Mouse (Mus musculus) heart, adult 8-10 months (tissue): Measurements from ENCODE around the gene Trem1. TPM values are rescaled to one million over a fixed set of nuclear protein-coding genes. Genes with fewer than 3 reads are reported as not detected.
A peak's percentile ranks its signal among the peaks of the same experiment; 100 is the strongest.

ENCODE experiments used
- DNase-seq: peaks from one replicate; pipeline ENCODE4 v3.0.0; 2022; ENCODE audit warnings: low spot score
- total RNA-seq, 4 experiments: library from RNA; stranded (reverse); gene quantifications; 2 replicates each; pipeline ENCODE4 v1.2.4; 2022

Trem1 gene
- total RNA-seq, 4 experiments from 2014 or later, result 0.12 to 0.49 TPM; not detected in 2

DNA sequence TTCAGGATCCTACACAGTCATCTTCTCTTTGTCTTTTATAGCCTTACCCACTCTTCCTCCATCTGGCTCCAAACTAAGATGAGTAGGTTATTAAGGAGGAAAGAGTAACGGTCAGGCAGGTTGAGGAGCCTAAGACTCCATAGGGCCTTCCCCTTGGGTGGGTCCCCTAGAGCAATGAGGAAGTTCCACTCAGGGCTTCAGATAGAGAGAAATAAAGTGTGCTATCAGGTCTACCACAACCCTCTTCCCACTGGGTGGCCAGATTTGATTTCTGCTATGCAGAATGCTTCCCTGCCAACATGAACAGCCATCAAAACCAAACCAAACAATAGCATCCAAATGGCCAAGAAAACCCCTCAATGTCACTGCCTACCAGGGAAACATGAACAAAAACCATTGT is 35.0 kb downstream of the Trem1 start:
- no peak for DNase-seq

DNA sequence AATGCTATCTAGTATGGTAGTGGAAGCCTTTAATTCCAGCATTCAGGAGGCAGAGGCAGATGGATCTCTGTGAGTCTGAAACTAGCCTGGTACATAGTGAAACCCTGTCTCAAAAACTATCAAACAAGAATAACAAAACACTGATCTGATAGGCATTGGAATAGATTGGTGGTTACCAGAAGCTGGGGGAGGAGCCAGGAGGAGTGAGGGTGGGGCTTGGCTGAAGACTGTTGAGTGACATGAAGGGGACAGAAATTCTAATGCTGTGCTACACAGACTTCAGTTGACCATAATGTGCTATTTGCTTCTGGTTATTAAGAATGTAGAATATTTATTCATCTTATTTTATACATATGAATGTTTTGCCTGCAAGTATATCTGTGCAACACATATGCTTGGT is 35.7 kb downstream of the Trem1 start:
- DNase-seq, result no peak

DNA sequence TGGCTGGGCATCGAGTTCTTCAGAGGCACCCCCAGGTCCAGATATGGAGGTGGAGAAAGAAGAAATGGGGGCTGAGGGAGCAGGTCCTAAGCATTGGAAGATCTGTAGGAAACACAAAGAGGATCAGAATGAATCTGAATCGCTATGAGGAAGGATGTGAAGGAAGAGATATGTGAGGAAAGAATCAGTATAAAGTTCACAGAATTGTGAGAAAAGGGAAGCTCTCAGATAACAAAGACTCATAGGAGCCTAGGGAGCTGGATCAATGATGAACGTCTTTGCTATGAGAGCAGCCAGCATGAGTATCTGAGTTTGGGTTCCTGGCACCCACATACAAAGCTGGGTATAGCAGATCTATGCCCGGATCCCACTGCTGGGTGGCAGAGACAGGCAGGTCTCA is 37.3 kb downstream of the Trem1 start:
- DNase-seq, result no peak

DNA sequence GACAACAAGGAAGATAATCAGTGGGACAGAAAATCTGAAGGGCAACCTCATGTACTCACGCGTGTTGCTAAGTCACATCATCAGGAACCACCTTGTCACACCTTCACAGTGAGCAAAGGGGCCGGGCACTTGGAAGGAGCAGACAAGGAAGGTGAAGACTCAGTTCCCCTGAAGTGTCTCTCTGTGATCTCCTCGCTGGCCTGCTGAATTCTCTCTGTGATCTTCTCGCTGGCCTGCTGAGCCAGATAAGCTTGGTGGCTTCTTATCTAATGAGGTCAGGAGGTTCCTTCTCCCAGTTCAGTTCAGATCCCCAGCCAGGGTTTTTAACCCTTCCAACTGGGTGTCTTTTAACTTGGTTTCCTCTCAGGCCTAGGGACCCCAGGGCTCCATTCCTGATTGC is 39.6 kb downstream of the Trem1 start:
- DNase-seq, result no peak

DNA sequence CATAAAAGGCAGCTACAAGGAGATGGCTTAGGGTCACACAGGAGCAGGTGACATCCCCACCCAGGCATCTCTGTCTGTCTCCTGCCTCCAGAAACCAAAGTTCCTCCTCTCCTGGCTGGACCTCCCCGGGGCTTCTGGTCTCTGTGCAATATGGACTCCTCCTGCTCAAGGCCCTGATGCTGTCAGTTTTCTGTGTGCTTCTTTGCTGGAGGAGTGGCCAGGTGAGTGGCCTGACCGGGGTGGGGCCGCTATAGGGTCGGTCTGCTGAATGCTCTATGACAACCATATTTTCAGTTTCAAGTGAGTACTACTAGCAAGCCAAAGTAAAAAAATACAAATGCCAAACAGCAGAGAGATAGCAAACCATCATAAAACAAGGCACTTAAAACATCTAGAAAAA is 40.0 kb downstream of the Trem1 start:
- DNase-seq, result no peak

DNA sequence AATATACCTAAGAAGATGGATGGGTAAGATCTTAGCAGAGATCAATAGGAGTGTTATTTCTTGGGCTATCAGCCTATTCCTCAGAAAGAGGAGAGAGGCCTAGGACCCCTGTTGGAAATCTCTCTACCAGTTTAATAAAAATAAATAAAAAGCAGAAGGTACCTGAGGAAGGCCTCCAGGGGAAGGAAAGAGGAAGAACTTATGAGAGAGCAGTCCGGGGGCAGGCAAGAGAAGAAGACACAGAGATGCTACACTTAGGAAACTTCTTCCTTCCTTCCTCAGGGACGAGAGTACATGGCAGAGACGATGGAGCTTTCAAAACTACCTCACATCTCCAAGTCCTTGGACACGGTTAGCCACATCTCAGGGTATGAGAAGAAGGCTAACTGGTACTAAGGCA is 41.5 kb downstream of the Trem1 start:
- no peak for DNase-seq

DNA sequence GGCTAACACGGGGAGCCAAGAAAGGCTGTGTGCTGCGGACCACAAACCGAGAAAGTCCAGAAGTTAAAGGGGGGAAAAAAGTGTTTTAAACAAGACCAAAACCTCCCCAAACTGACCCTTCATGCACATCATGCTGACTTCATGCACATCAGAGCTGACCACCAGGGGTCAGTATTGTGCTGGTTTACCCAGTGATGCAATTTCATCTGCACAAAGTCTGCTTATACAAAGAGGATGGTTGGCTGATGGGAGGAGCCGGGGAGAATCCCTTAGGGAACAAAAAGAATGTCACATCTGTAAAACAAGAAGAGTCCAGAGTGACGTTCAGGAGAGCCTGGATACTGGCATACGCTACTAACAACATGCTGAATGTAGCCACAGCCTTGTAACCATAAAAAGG is 42.3 kb downstream of the Trem1 start:
- DNase-seq, result peak; percentile 64

DNA sequence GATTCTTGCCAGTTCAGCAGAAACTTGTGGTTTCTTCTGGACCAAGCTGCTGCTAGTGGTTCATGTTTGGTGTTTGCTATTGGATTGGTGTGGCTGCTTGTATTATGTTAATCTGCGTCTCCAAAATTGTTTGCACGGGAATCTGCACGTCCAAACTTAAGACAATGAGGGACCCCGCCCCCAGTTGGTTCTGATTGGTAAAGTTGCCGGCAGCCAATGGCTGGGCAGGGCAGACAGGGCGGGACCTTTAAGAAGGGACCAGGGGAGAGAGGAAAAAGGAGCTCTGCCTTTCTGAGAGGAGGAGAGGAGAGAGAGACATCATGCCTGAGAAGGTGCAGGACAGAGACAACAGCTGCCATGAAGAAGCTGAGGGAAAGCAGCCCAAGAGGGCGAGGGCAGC is 43.2 kb downstream of the Trem1 start:
- DNase-seq, result no peak

DNA sequence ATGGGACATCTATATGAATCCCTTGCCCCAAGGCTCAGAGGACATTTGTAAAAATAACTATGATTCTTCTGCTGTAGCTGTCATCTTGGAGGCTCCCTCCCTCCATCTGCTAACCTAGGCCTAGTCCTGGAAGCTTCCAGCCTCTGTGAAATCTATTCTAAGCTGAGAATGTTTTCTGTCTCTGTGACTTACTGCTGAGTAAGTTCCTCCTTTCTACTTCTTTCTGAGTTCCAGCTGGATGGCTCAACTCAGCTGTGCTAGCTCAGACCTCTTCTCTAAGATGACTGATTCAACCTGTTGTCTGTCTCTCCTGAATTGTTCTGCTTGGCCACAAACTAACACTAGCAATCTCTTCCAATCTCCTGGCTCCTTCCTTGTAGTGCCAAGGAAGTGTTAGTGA is 45.8 kb downstream of the Trem1 start:
- no peak for DNase-seq

DNA sequence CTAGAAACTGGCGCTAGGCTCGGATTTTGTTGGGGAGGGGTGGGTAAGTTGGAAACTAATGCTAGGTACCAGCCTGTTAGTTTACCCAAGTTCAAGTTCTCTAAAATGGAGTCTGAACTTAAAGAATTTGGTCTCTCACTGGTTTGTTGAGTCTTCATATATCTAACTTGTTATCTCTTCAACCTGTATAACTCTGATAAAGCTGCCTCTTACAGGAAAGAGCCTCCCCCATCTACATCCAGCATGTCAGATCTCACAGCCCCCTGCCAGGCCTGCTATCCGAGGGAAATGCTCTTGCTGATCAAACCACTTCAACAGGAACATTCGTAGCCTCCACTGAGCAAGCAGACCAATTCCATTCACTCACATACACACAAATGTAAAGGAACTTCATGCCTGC is 46.4 kb downstream of the Trem1 start:
- no peak for DNase-seq

DNA sequence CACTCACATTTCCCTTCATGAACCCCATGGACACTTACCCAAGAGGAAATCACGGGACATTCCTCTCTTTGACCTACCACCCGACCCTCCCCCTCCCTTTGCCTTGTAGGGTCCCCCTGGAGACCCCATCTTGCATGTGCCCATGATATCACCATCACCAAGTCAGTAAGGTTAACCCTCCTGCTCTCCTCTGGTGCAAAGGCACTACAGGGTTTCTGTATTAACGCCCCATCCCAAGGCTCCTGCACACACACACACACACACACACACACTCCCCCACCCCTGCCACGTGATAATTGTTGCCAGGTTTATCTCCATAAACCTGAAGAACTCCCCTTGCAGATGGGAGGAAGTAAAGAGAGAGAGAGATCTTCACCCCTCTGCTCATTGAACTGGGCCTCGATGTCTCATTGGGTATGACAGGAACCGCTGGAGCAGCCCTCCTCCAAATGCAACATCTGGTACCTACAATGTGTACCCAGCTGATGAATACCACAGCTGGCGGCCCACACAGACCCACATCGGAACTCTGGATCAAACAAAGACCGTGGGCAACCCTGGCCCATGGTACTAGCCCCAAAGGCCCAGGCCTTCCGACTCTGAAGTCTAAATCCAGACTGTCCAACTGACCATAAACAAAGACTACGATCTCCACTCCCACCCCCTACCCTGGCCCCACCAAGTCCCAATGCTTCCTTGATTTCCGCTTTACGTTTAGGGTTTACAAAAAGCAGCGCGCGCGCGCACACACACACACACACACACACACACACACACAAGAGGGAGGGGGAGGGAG is 48.6 kb downstream of the Trem1 start:
- no peak for DNase-seq

DNA sequence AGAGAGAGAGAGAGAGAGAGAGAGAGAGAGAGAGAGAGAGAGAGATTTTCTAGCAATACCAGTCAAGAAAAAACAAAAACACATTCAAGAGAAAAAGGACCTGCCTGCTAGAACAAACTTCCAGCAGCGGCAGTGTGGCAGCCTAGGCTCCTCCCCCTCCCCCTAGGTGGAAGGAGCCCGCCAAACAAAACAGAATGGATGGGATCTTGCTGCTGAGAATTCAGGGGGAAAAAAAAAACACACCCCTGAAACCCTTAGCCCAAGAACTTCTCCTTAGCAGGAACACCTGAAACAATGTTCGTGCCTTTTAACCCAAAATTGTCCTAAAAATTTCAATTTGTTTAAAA is 49.1 kb downstream of the Trem1 start:
- no peak for DNase-seq

DNA sequence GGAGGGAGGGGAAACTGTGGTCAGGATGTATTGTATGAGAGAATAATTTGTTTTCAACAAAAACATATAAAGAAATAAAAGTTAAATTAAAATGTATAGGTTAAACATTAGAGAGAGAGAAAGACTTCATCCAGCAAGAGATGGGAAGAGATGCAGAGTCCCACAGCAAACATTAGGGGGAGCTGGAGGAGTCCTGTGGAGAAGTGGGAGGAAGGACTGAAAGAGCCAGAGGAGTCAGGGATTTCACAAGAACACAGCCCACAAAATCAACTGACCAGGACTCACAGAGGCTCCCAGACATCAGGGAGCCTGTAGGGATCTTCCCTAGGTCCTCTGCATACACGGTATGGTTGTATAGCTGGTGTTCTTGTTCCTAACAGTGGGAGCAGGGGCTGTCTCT is 54.2 kb downstream of the Trem1 start:
- no peak for DNase-seq

DNA sequence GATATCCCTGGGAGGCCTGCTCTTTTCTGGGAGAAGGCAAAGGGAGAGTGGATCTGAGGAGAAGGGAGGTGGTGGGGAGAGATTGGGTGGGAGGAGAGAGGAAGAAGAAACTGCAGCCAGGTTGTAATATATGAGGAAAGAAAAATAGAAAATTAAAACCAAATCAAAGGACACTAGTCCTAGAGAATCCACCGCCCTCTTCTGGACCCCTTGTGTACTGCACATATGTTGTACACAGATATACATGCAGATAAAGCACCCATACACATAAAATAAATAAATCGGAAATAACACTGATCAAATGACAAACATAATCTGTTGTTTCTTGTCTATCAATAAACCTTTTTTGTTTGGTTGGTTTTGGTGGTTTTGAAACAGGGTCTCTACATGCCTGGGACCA is 54.7 kb downstream of the Trem1 start:
- DNase-seq, result no peak

DNA sequence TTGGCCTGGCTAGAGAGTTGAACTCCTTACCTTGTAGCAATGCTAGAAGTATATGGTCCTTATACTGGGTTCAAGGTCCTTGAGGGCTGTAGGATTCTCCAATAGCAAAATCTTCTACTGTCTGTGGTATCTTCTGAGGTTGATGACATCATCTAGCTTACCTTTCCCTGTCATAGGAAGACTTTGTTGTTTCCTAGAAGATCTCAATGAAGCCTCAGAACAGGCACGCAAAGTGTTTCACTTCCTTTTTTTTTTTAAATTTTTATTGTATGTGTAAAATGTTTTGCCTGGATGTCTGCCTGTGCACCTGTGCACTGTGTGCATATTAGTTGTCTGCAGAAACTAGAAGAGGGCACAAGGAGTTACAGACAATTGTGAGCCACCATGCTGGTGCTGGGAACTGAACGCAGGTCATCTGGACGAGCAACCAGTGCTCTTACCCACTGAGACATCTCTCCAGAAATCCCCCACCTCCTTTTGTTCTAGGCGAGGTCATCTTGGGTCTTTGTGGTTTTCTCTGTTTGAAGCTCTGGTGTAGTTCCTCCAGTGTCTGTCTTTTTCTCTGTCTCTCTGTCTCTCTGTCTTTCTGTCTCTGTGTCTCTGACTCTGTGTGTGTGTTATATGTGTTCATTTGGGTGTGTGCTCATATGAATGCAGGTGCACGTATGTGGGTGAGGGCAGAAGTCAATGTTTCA is 61.1 kb downstream of the Trem1 start:
- DNase-seq, result no peak

Other genes with a start within 250 kb of the Trem1 start
- gene 1700122O11Rik, start 194.5 kb upstream of the Trem1 start, total RNA-seq, result not detected
- gene 1700067P10Rik, start 143.4 kb upstream of the Trem1 start, total RNA-seq, result not detected
- not detected for gene 9830107B12Rik, start 86.5 kb upstream of the Trem1 start, total RNA-seq
- under 1 TPM in 1 of 4 experiments, not detected in 3; 0.40 TPM for gene A530064D06Rik, start 65.5 kb upstream of the Trem1 start, total RNA-seq
- not detected for gene Trem3, start 15.0 kb downstream of the Trem1 start, total RNA-seq
- gene Treml4, start 31.5 kb downstream of the Trem1 start, total RNA-seq, result under 1 TPM in 2 of 4 experiments, not detected in 2; 0.17 to 0.19 TPM
- under 1 TPM; 0.56 to 0.82 (median 0.64) TPM for gene Treml2, start 66.7 kb downstream of the Trem1 start, total RNA-seq
- 1 to 10 TPM in 1 of 4 experiments, under 1 TPM in 3; 0.12 to 1.1 (median 0.16) TPM for gene B430306N03Rik, start 83.4 kb downstream of the Trem1 start, total RNA-seq
- gene Trem2, start 113.6 kb downstream of the Trem1 start, total RNA-seq, result 1 to 10 TPM; 1.2 to 3.0 (median 1.7) TPM
- 1 to 10 TPM in 2 of 4 experiments, under 1 TPM in 2; 0.28 to 1.3 (median 1.0) TPM for gene Treml1, start 127.1 kb downstream of the Trem1 start, total RNA-seq
- gene Nfya, start 177.1 kb downstream of the Trem1 start, total RNA-seq, result 10 to 100 TPM; 10.8 to 19.7 (median 15.5) TPM
- gene Oard1, start 177.2 kb downstream of the Trem1 start, total RNA-seq, result 10 to 100 TPM; 16.3 to 24.2 (median 22.1) TPM
- gene Apobec2, start 200.2 kb downstream of the Trem1 start, total RNA-seq, result 100 to 1,000 TPM; 239 to 263 (median 259) TPM
- gene Tspo2, start 218.8 kb downstream of the Trem1 start, total RNA-seq, result not detected
- not detected for gene Unc5cl, start 222.1 kb downstream of the Trem1 start, total RNA-seq